Mouse (Mus musculus): ENCODE data around the gene Ccdc38.

DNA sequence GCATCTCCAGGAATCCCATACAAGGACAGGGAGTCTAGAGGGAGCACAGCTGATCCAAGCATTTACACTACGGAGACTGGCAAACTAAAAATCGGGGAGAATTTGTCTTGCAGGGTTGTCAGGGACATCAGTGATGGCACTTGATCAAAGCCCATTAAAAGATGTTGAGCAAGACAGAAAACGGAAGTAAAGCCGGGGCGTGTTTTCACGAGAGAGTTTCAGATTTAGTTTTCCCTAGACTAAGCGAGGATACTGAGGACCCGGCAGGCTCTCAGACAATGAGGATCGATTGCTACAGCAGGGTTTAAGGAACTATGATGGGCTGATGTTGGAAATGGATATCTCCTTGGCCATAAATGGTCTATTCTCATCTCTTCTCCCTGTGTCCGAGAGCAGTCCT is 26.6 kb downstream of the Ccdc38 start:
- TF ChIP-seq POLR2A (IDR thresholded peaks at IDR 0.05; ENCODE audit: low read depth, low read length), result no peak
- no peak for TF ChIP-seq CTCF (IDR thresholded peaks at IDR 0.05; ENCODE audit: extremely low read depth, insufficient read depth, insufficient read length, insufficient replicate concordance)
